In the genomic region with DNA sequence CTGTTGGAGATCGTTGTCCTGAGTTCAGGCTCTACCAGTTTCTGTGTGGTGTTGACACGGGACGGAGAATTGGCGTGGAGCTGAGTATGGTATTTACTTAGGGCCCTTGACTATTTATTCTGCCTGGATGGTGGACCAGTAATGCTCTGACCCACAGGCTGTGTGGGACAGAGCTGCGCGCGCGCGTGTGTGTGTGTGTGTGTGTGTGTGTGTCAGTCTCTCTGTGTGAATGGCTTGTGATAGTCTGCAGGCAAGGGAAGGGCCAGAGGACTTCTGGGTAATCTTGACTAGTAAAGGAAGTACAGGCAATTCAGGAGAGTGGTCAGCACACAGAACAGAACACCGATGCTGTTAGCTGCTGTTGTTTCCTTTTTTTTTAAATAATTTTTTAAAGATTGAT, we compare ENCODE assay signal across 10 mouse cellular contexts. TPM values are rescaled to one million over a fixed set of nuclear protein-coding genes. Genes with fewer than 3 reads are reported as not detected.
A peak's percentile ranks its signal among the peaks of the same experiment; 100 is the strongest.
DNase-seq lines count a peak whose midpoint lies in the region; ATAC-seq and TF ChIP-seq lines count a peak whose summit lies in the region.
"Had no signal": no experiment of that assay in that cellular context is flagged by ENCODE, and none has a peak within 500 bp of the region (broad histone marks: within the 10 kb centered on the region; RNA-seq: fewer than 3 reads in every experiment).

No protein-coding gene starts in this region.

- ATAC-seq in heart, embryonic 14.5 days (ENCODE audit: insufficient number of reproducible peaks, insufficient read depth, low FRiP score, low read depth) = 0 out of 2 replicates have a peak, but pooled peaks have one; percentile 41
- ATAC-seq in intestine, embryonic 14.5 days (replicated peaks; ENCODE audit: low FRiP score, low TSS enrichment, low read depth) = no peak
- ATAC-seq: forebrain, embryonic 13.5 days had no signal

- H3K4me3 ChIP-seq in heart, embryonic 14.5 days (ENCODE audit: control insufficient read depth in 1 of 2, insufficient read depth in 1 of 2, low read depth in 1 of 2, low read length in 2 of 2) = no peak overlapping the region
- no peak overlapping the region for H3K4me3 ChIP-seq in intestine, embryonic 14.5 days (ENCODE audit: low read depth, low read length)
- H3K4me3 ChIP-seq in small intestine, adult 2 months (ENCODE audit: low read depth, low read length) = no peak overlapping the region
- H3K4me3 ChIP-seq: forebrain, embryonic 13.5 days; layer of hippocampus, adult 2 months had no signal

- H3K27ac ChIP-seq in heart, embryonic 14.5 days (replicated peaks in 1 of 2; ENCODE audit: control insufficient read depth in 1 of 2, insufficient read depth in 1 of 2, low read depth in 2 of 2, low read length in 2 of 2) = no peak overlapping the region; a peak in 1 of 4 replicates
- H3K27ac ChIP-seq in intestine, embryonic 14.5 days (ENCODE audit: low read depth) = peak overlapping the region; percentile 19; the same call in 1 of the 2 replicates
- peak overlapping the region; percentile 90 for H3K27ac ChIP-seq in small intestine, adult 2 months (ENCODE audit: insufficient read depth, low read depth, low read length)
- H3K27ac ChIP-seq: layer of hippocampus, adult 2 months had no signal

- H3K9me3 ChIP-seq in heart, embryonic 14.5 days (ENCODE audit: control insufficient read depth, low read length) = no peaks in the 10 kb centered on the region
- no peaks in the 10 kb centered on the region for H3K9me3 ChIP-seq in intestine, embryonic 14.5 days (ENCODE audit: control insufficient read depth, low read length)

- H3K36me3 ChIP-seq in heart, embryonic 14.5 days (ENCODE audit: control insufficient read depth, insufficient read depth, low read length) = peaks cover 4% of the 10 kb centered on the region; the same call in 1 of the 2 replicates
- H3K36me3 ChIP-seq in intestine, embryonic 14.5 days (ENCODE audit: control insufficient read depth, insufficient read depth, low read length) = 0 out of 2 replicates have a peak, but pooled peaks cover 4% of the 10 kb centered on the region
- peaks cover 3% of the 10 kb centered on the region; the same call in 1 of the 2 replicates for H3K36me3 ChIP-seq in small intestine, adult 2 months (ENCODE audit: control insufficient read depth, insufficient read depth, low read length)

- no peak for TF ChIP-seq CTCF in small intestine, adult 2 months (IDR thresholded peaks at IDR 0.05; ENCODE audit: extremely low read depth, insufficient read length, insufficient replicate concordance, low read depth, low read length)

- no peak for TF ChIP-seq POLR2A in small intestine, adult 2 months (IDR thresholded peaks at IDR 0.05; ENCODE audit: low read depth, low read length)

- no peak for DNase-seq in heart, adult 11 months
- DNase-seq in lung, postnatal 10 days = peak; percentile 13
- DNase-seq in lung, postnatal 36 days = no peak
- DNase-seq in intestine, embryonic 14.5 days (ENCODE audit: low spot score) = no peak
- DNase-seq in gastrocnemius, postnatal 14 days = no peak
- no peak for DNase-seq in embryo, embryonic 11 days

- peak overlapping the region; percentile 40; the same call in 1 of the 2 replicates for H3K9ac ChIP-seq in heart, embryonic 14.5 days (ENCODE audit: low read length)
- no peak overlapping the region for H3K9ac ChIP-seq in intestine, embryonic 14.5 days (ENCODE audit: low read length)
- H3K9ac ChIP-seq: forebrain, embryonic 13.5 days had no signal

- 88% methylated on average over 10 of the region's 10 CpGs for WGBS in heart, embryonic 14.5 days
- 72% methylated on average over 10 of the region's 10 CpGs for WGBS in intestine, embryonic 14.5 days
- 25% methylated on average over 10 of the region's 10 CpGs for WGBS in small intestine, adult 2 months

- peaks cover 5 to 14% of the 10 kb centered on the region in 2 experiments; a peak in 3 of 4 replicates for H3K4me1 ChIP-seq in heart, embryonic 14.5 days (ENCODE audit: control insufficient read depth in 2 of 2, insufficient read depth in 2 of 2, low read length in 2 of 2)
- H3K4me1 ChIP-seq in intestine, embryonic 14.5 days (replicated peaks; ENCODE audit: control insufficient read depth, insufficient read depth, low read length) = peaks cover 38% of the 10 kb centered on the region
- peaks cover 46% of the 10 kb centered on the region for H3K4me1 ChIP-seq in small intestine, adult 2 months (ENCODE audit: control insufficient read depth, insufficient read depth, insufficient read length, low read length)

- H3K27me3 ChIP-seq in heart, embryonic 14.5 days (ENCODE audit: control insufficient read depth, insufficient read depth, low read length) = no peaks in the 10 kb centered on the region
- no peaks in the 10 kb centered on the region for H3K27me3 ChIP-seq in intestine, embryonic 14.5 days (replicated peaks; ENCODE audit: control insufficient read depth, insufficient read depth, low read length)
- no peaks in the 10 kb centered on the region for H3K27me3 ChIP-seq in small intestine, adult 2 months (ENCODE audit: control insufficient read depth, insufficient read depth, low read length)
- H3K27me3 ChIP-seq: forebrain, embryonic 13.5 days had no signal

- intact Hi-C loops in gastrocnemius, postnatal 14 days (cut with DNase I; ENCODE audit: low total_unique reads) = no loop called here

- peak overlapping the region; percentile 17; the same call in 1 of the 2 replicates for H3K4me2 ChIP-seq in heart, embryonic 14.5 days (ENCODE audit: low read length)
- H3K4me2 ChIP-seq in intestine, embryonic 14.5 days (ENCODE audit: low read length) = no peak overlapping the region
- H3K4me2 ChIP-seq: forebrain, embryonic 13.5 days had no signal

RNA-seq across cellular contexts. Expression of gene Cmip, which starts 24.8 kb away (rescaled TPM):
- polyA plus RNA-seq in heart, embryonic 14.5 days (2014; fragmentation: Nextera tagmentation; extraction: Ambion mirVana) = 13.0 and 13.3 TPM in 2 replicates
- 22.2 and 22.4 TPM in 2 replicates for polyA plus RNA-seq in intestine, embryonic 14.5 days (2014; fragmentation: Nextera tagmentation; extraction: Ambion mirVana)
- polyA plus RNA-seq in small intestine, adult 2 months (2012; rRNA removed) = 58.7 and 129 TPM in 2 replicates
- total RNA-seq in gastrocnemius, postnatal 14 days (2021) = 10 to 100 TPM; 16.2 to 16.4 TPM

Comparison
In these comparisons a context has a peak if more than half of its experiments do, and no peak if none do; other contexts are left out.
1. H3K27ac ChIP-seq: peak in intestine, embryonic 14.5 days (single experiment) and small intestine, adult 2 months (single experiment); none in heart, embryonic 14.5 days (0 of 2).